Mouse (Mus musculus) erythroblast, adult 5-6 weeks (primary cell): ENCODE measurements around the gene Ndufb7. TPM values are rescaled to one million over a fixed set of nuclear protein-coding genes. Genes with fewer than 3 reads are reported as not detected.

Source experiments
- ATAC-seq: replicated peaks from 2 replicates; pipeline ENCODE4 v1.8.0; 2016; ENCODE audit warnings: moderate number of reproducible peaks, mild to moderate bottlenecking, moderate TSS enrichment, inconsistent platforms; ENCODE audit not compliant: poor library complexity, low FRiP score, severe bottlenecking
- total RNA-seq, 2 experiments: library from RNA; stranded (forward) in 1 of 2; stranded (reverse) in 1 of 2; fragments of 150-400 nt in 1 of 2; fragments of 200-764, 138-1000 nt in 1 of 2; gene quantifications; 2 replicates each; pipeline versions ENCODE4 v1.2.3 to v1.2.4; 2015 to 2017; ENCODE audit warnings: low replicate concordance in 2 of 2

Gene Ndufb7
- total RNA-seq, 2 experiments from 2014 or later, result 49.8 to 59.0 TPM

GRCm38 (mm10) chr8:83598146-83598545 is 31.7 kb downstream of the Ndufb7 start:
- ATAC-seq, result no peak

GRCm38 (mm10) chr8:83599814-83600213 is 33.3 kb downstream of the Ndufb7 start:
- peak; percentile 44 for ATAC-seq

- ATAC-seq, result no peak
Measured at GRCm38 (mm10) chr8:83602650-83603029, 36.2 kb downstream of the Ndufb7 start.

GRCm38 (mm10) chr8:83607661-83608397 is 41.4 kb downstream of the Ndufb7 start, which contains the start of the genes Tecr and Dnajb1:
Tecr (minus strand) TSS chr8:83607971.
Dnajb1 (plus strand) TSS chr8:83608193.
- peak; percentile 89 for ATAC-seq

GRCm38 (mm10) chr8:83608398-83608829 is 41.9 kb downstream of the Ndufb7 start:
- peak; percentile 73 for ATAC-seq

- ATAC-seq, result no peak
Measured at GRCm38 (mm10) chr8:83609086-83609485, 42.6 kb downstream of the Ndufb7 start.

GRCm38 (mm10) chr8:83609547-83610180 is 43.2 kb downstream of the Ndufb7 start:
- ATAC-seq, result no peak

GRCm38 (mm10) chr8:83611921-83612320 is 45.5 kb downstream of the Ndufb7 start:
- no peak for ATAC-seq

GRCm38 (mm10) chr8:83613695-83614094 is 47.2 kb downstream of the Ndufb7 start:
- no peak for ATAC-seq

- ATAC-seq, result no peak
Measured at GRCm38 (mm10) chr8:83616625-83617024, 50.2 kb downstream of the Ndufb7 start.

- no peak for ATAC-seq
Measured at GRCm38 (mm10) chr8:83617111-83617510, 50.6 kb downstream of the Ndufb7 start.

GRCm38 (mm10) chr8:83618566-83618965 is 52.1 kb downstream of the Ndufb7 start:
- ATAC-seq, result no peak

GRCm38 (mm10) chr8:83619568-83620285 is 53.3 kb downstream of the Ndufb7 start:
- ATAC-seq, result no peak

Other genes starting within 250 kb of the Ndufb7 start
- gene Elmod2, start 234.2 kb upstream of the Ndufb7 start, total RNA-seq (2015; ENCODE audit: low replicate concordance), result 5.8 and 6.9 TPM in 2 replicates
- gene Elmod2, start 234.2 kb upstream of the Ndufb7 start, total RNA-seq (2017; ENCODE audit: low replicate concordance), result 8.8 and 12.5 TPM in 2 replicates
- gene Mgat4d, start 218.2 kb upstream of the Ndufb7 start, total RNA-seq (2015; ENCODE audit: low replicate concordance), result not detected in 2 replicates
- gene Mgat4d, start 218.2 kb upstream of the Ndufb7 start, total RNA-seq (2017; ENCODE audit: low replicate concordance), result not detected in 2 replicates
- gene Clgn, start 176.8 kb upstream of the Ndufb7 start, total RNA-seq (2015; ENCODE audit: low replicate concordance), result 0.63 and 0.77 TPM in 2 replicates
- gene Clgn, start 176.8 kb upstream of the Ndufb7 start, total RNA-seq (2017; ENCODE audit: low replicate concordance), result 1.3 and 4.3 TPM in 2 replicates
- 40.9 and 47.0 TPM in 2 replicates for gene Scoc, start 108.3 kb upstream of the Ndufb7 start, total RNA-seq (2015; ENCODE audit: low replicate concordance)
- 52.7 and 55.6 TPM in 2 replicates for gene Scoc, start 108.3 kb upstream of the Ndufb7 start, total RNA-seq (2017; ENCODE audit: low replicate concordance)
- gene Olfr370, start 30.9 kb upstream of the Ndufb7 start, total RNA-seq (2015; ENCODE audit: low replicate concordance), result not detected in 2 replicates
- not detected in 2 replicates for gene Olfr370, start 30.9 kb upstream of the Ndufb7 start, total RNA-seq (2017; ENCODE audit: low replicate concordance)
- gene Tecr, start 41.3 kb downstream of the Ndufb7 start, total RNA-seq (2015; ENCODE audit: low replicate concordance), result 130 and 150 TPM in 2 replicates
- gene Tecr, start 41.3 kb downstream of the Ndufb7 start, total RNA-seq (2017; ENCODE audit: low replicate concordance), result 47.5 and 77.4 TPM in 2 replicates
- gene Dnajb1, start 41.5 kb downstream of the Ndufb7 start, total RNA-seq (2015; ENCODE audit: low replicate concordance), result 12.9 and 25.7 TPM in 2 replicates
- gene Dnajb1, start 41.5 kb downstream of the Ndufb7 start, total RNA-seq (2017; ENCODE audit: low replicate concordance), result 15.6 and 19.5 TPM in 2 replicates
- 4.4 and 16.7 TPM in 2 replicates for gene Gipc1, start 86.0 kb downstream of the Ndufb7 start, total RNA-seq (2015; ENCODE audit: low replicate concordance)
- gene Gipc1, start 86.0 kb downstream of the Ndufb7 start, total RNA-seq (2017; ENCODE audit: low replicate concordance), result 5.2 and 8.6 TPM in 2 replicates
- gene Ptger1, start 100.0 kb downstream of the Ndufb7 start, total RNA-seq (2015; ENCODE audit: low replicate concordance), result 0.21 TPM in 1 of 2 replicates, not detected in the other
- 0.56 and 0.60 TPM in 2 replicates for gene Ptger1, start 100.0 kb downstream of the Ndufb7 start, total RNA-seq (2017; ENCODE audit: low replicate concordance)
- gene Pkn1, start 132.5 kb downstream of the Ndufb7 start, total RNA-seq (2015; ENCODE audit: low replicate concordance), result 5.2 and 9.0 TPM in 2 replicates
- gene Pkn1, start 132.5 kb downstream of the Ndufb7 start, total RNA-seq (2017; ENCODE audit: low replicate concordance), result 22.3 and 30.6 TPM in 2 replicates
- gene Ddx39, start 148.5 kb downstream of the Ndufb7 start, total RNA-seq (2015; ENCODE audit: low replicate concordance), result 20.1 and 40.0 TPM in 2 replicates
- 36.5 and 37.3 TPM in 2 replicates for gene Ddx39, start 148.5 kb downstream of the Ndufb7 start, total RNA-seq (2017; ENCODE audit: low replicate concordance)
- 31.8 and 56.7 TPM in 2 replicates for gene Adgre5, start 174.7 kb downstream of the Ndufb7 start, total RNA-seq (2015; ENCODE audit: low replicate concordance)
- gene Adgre5, start 174.7 kb downstream of the Ndufb7 start, total RNA-seq (2017; ENCODE audit: low replicate concordance), result 17.1 and 27.1 TPM in 2 replicates